Mouse (Mus musculus) myocyte (in vitro differentiated cells): ENCODE results near the gene Dlgap4. TPM values are rescaled to one million over a fixed set of nuclear protein-coding genes. Genes with fewer than 3 reads are reported as not detected.
"Not testable (repeated sequence)": the region's sequence is repeated elsewhere in the genome, so short reads cannot be mapped to it uniquely, and the experiment has no call there.

ENCODE experiments used
- H3K27me3 ChIP-seq: one replicate; pipeline ENCODE4 v1.6.1; 2011; ENCODE audit not compliant: control insufficient read depth, insufficient read depth, insufficient read length
- H3K36me3 ChIP-seq: one replicate; pipeline ENCODE4 v1.6.1; 2011; ENCODE audit not compliant: control insufficient read depth, insufficient read depth
- H3K4me2 ChIP-seq: one replicate; pipeline ENCODE4 v1.6.1; 2011; ENCODE audit warnings: low read depth, control low read depth
- H3K4me3 ChIP-seq: one replicate; pipeline ENCODE4 v1.5.1; 2011; ENCODE audit warnings: mild to moderate bottlenecking, control low read depth, moderate library complexity
- H3K79me2 ChIP-seq: one replicate; pipeline ENCODE4 v1.6.1; 2011; ENCODE audit not compliant: control insufficient read depth, insufficient read depth
- H3ac ChIP-seq: one replicate; pipeline ENCODE4 v1.6.1; 2011; ENCODE audit not compliant: control insufficient read depth, insufficient read length
- CEBPB ChIP-seq: IDR thresholded peaks from 2 replicates; pipeline ENCODE4 v1.6.1; 2011; ENCODE audit warnings: mild to moderate bottlenecking, moderate library complexity; ENCODE audit not compliant: poor library complexity, insufficient read depth, severe bottlenecking
- E2F4 ChIP-seq: IDR thresholded peaks from one replicate; pipeline ENCODE4 v1.6.1; 2011; ENCODE audit warnings: mild to moderate bottlenecking, control low read depth, moderate library complexity; ENCODE audit not compliant: insufficient read depth
- MAX ChIP-seq: IDR thresholded peaks from one replicate; pipeline ENCODE4 v1.6.1; 2011; ENCODE audit warnings: low read depth, mild to moderate bottlenecking, control low read depth
- MYOD1 ChIP-seq, 3 experiments: IDR thresholded peaks; one replicate each; pipeline ENCODE4 v1.6.1; 2011; ENCODE audit warnings: control low read depth in 2 of 3, low read depth in 2 of 3, mild to moderate bottlenecking in 2 of 3, moderate library complexity in 1 of 3; ENCODE audit not compliant: insufficient read length in 2 of 3, control insufficient read depth in 1 of 3
- MYOG ChIP-seq, 3 experiments: IDR thresholded peaks; one replicate each; pipeline ENCODE4 v1.6.1; 2011; ENCODE audit warnings: control low read depth in 2 of 3, low read depth in 2 of 3, mild to moderate bottlenecking in 2 of 3; ENCODE audit not compliant: insufficient read length in 2 of 3, control insufficient read depth in 1 of 3, insufficient read depth in 1 of 3
- POLR2A ChIP-seq: IDR thresholded peaks from one replicate; pipeline ENCODE4 v1.6.1; 2011; ENCODE audit warnings: low read depth, mild to moderate bottlenecking, control low read depth, moderate library complexity; ENCODE audit not compliant: insufficient read length
- POLR2AphosphoS2 ChIP-seq: IDR thresholded peaks from one replicate; pipeline ENCODE4 v1.6.1; 2011; ENCODE audit warnings: low read depth, control low read depth; ENCODE audit not compliant: insufficient read length
- REST ChIP-seq: IDR thresholded peaks from one replicate; pipeline ENCODE4 v1.6.1; 2011; ENCODE audit warnings: mild to moderate bottlenecking, control low read depth, moderate library complexity; ENCODE audit not compliant: insufficient read depth, insufficient read length
- SRF ChIP-seq: IDR thresholded peaks from one replicate; pipeline ENCODE4 v1.6.1; 2011; ENCODE audit warnings: low read depth; ENCODE audit not compliant: control insufficient read depth, insufficient read length
- TCF12 ChIP-seq: IDR thresholded peaks from one replicate; pipeline ENCODE4 v1.6.1; 2011; ENCODE audit warnings: mild to moderate bottlenecking, control low read depth; ENCODE audit not compliant: poor library complexity, insufficient read depth, severe bottlenecking
- TCF3 ChIP-seq: IDR thresholded peaks from one replicate; pipeline ENCODE4 v1.6.1; 2011; ENCODE audit warnings: low read depth, control low read depth; ENCODE audit not compliant: insufficient read length
- USF1 ChIP-seq: IDR thresholded peaks from one replicate; pipeline ENCODE4 v1.6.1; 2011; ENCODE audit warnings: low read depth, mild to moderate bottlenecking, control low read depth, moderate library complexity
- polyA plus RNA-seq: library from polyadenylated mRNA; unstranded; fragments of >200 nt; fragmentation: generic; extraction: Trizol; gene quantifications from one replicate; pipeline ENCODE4 v1.2.1, GENCODE M21; 2012; ENCODE audit warnings: missing spikeins

The Dlgap4 gene
- polyA plus RNA-seq, 1 experiment, result 176 TPM

DNA sequence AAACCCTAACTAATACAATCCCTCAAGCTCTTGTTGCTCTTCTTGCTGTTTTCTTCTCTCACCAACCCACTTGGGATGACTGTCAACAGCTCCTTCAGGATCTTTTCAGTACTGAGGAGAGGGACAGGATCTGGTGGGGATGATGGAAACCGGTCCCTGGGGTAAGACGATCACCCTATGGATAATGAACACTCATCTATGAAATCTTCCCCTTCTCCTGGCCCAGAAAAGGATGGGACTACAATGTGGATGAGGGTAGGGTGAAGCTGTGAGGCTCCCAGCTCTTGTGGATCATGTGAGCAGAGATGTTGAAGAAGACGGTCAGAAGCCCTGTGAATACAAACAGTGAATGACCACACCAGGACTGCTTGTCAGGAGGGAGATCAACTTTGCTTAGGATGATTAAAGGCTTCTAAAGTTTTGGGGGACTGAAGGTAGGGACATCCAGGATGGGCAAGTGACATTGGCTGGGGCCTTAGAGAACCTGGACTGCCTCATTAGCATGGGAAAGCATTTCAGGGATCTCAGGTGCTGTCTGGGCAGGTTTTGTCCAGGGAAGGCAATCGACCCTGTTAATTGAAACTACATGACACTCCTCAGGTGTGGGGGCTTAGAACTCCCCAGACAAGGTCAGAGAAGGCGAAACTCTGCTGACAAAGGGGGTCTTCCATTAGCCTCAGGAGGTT is 173.7 kb downstream of the Dlgap4 start:
- Histone ChIP-seq H3K79me2 (no peaks in the 10 kb centered on the region), H3K4me2 (no peak overlapping the region), H3ac (no peak overlapping the region), H3K27me3 (no peaks in the 10 kb centered on the region), H3K4me3 (no peak overlapping the region), H3K36me3 (no peaks in the 10 kb centered on the region)
- TF ChIP-seq MYOD1 (IDR thresholded peaks at IDR 0.05; ENCODE audit: control insufficient read depth in 1 of 3, insufficient read length in 2 of 3, low read depth in 2 of 3) (no peak), MYOG (IDR thresholded peaks at IDR 0.05; ENCODE audit: control insufficient read depth in 1 of 3, insufficient read depth in 1 of 3, insufficient read length in 2 of 3, low read depth in 2 of 3) (no peak), POLR2AphosphoS2 (no peak), TCF12 (no peak), POLR2A (no peak), TCF3 (no peak), REST (no peak)

DNA sequence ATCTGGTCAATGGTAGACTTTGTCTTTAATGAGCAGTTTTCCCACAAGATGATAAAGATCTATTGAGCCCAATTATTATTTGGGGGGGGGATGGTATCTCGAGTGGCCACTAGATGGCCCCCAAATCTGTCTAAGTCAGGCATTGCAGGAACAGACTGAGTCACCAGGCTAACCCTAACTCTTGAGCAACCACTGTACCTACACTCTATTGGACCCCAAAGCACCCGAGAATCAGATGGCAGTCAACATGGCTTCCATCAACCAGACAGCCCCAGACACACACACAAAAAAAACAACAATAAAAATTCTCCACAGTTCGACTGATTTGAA is 174.2 kb downstream of the Dlgap4 start:
- H3ac ChIP-seq, result no peak overlapping the region
- TF ChIP-seq E2F4 (no peak), TCF3 (no peak), USF1 (no peak), REST (no peak), SRF (no peak), TCF12 (no peak), CEBPB (peak; percentile 49; the same call in 1 of the 2 replicates), MYOG (IDR thresholded peaks at IDR 0.05; ENCODE audit: control insufficient read depth in 1 of 3, insufficient read depth in 1 of 3, insufficient read length in 2 of 3, low read depth in 2 of 3) (no peak)
- no peak overlapping the region for H3K4me2 ChIP-seq
- no peaks in the 10 kb centered on the region for H3K27me3 ChIP-seq
- H3K4me3 ChIP-seq, result no peak overlapping the region
- H3K36me3 ChIP-seq, result no peaks in the 10 kb centered on the region
- H3K79me2 ChIP-seq, result no peaks in the 10 kb centered on the region

DNA sequence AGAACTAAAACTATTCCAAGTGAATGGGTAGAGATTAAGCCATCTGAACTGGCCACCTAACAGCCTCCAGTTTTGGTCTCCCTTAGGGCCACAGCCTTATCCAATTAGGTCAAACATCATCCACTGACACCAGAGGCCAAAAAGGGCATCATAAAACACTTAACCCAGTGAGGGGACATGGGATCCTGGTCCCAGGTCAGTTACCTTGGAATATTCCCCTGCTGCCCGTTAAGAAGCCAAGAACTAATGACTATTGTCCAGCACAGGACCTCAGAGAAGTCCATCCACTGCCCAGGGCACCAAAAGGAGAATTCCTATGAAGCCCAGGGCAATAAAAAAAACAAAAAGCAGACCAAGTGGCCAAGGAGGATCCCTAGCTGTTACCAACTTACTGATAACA is 175.3 kb downstream of the Dlgap4 start:
- H3K4me3 ChIP-seq, result no peak overlapping the region
- no peaks in the 10 kb centered on the region for H3K36me3 ChIP-seq
- no peaks in the 10 kb centered on the region for H3K27me3 ChIP-seq
- TF ChIP-seq REST, result no peak
- TF ChIP-seq POLR2A, result no peak
- no peak for TF ChIP-seq POLR2AphosphoS2
- TF ChIP-seq E2F4, result no peak
- TF ChIP-seq USF1, result no peak
- no peak for TF ChIP-seq MYOD1 (IDR thresholded peaks at IDR 0.05; ENCODE audit: control insufficient read depth in 1 of 3, insufficient read length in 2 of 3, low read depth in 2 of 3)
- TF ChIP-seq MAX, result no peak
- TF ChIP-seq TCF12, result no peak
- no peak for TF ChIP-seq CEBPB
- TF ChIP-seq MYOG (IDR thresholded peaks at IDR 0.05; ENCODE audit: control insufficient read depth in 1 of 3, insufficient read depth in 1 of 3, insufficient read length in 2 of 3, low read depth in 2 of 3), result no peak
- no peak for TF ChIP-seq TCF3
- no peak for TF ChIP-seq SRF
- H3K79me2 ChIP-seq, result no peaks in the 10 kb centered on the region
- H3K4me2 ChIP-seq, result no peak overlapping the region
- no peak overlapping the region for H3ac ChIP-seq

DNA sequence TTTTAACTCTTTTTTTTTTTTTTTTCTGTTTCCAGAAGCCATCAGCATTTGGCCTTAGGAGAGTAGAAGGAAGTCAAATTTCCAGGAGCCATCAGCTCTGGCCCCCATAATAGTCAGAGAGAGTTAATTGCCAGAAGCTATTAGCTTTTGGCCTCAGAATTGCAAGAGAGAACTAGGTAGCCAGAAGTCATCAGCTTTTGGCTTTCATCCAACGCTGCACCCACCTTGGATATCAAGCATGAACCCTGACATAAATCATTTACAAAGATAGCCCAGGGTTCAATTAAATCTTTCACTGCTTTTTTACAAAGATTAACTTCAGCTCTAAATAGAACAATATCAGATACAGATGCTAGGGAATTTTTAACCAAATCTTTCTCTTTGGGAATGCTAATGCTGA is 185.0 kb downstream of the Dlgap4 start:
- no peak overlapping the region for H3K4me2 ChIP-seq
- H3K4me3 ChIP-seq, result no peak overlapping the region
- no peaks in the 10 kb centered on the region for H3K36me3 ChIP-seq
- no peaks in the 10 kb centered on the region for H3K79me2 ChIP-seq
- TF ChIP-seq SRF (no peak), E2F4 (no peak), USF1 (no peak), POLR2A (no peak), TCF12 (no peak), CEBPB (no peak), POLR2AphosphoS2 (no peak), MYOG (IDR thresholded peaks at IDR 0.05; ENCODE audit: control insufficient read depth in 1 of 3, insufficient read depth in 1 of 3, insufficient read length in 2 of 3, low read depth in 2 of 3) (no peak), TCF3 (no peak), MAX (no peak)
- no peaks in the 10 kb centered on the region for H3K27me3 ChIP-seq
- no peak overlapping the region for H3ac ChIP-seq

DNA sequence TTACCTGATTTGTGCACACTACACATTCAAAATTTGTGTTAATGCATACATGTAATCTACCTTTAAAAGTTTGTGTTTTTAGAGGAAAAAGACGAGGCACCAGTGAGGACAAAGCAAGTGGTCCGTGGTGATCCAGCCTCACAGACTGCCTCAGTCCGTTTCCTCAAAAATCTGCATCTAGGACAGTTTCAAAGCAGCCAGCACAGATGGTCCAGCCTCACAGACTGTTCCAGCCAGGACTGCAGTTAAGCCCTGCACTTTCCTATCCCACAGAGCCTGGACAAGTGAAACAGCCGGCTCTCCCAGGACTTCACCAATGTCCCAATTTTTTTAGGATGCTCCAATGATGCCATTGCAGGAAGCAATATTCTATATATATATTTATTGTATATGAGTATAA is 187.5 kb downstream of the Dlgap4 start:
- TF ChIP-seq USF1 (no peak), POLR2A (no peak), TCF3 (no peak), REST (no peak), E2F4 (no peak), POLR2AphosphoS2 (no peak), CEBPB (no peak), MYOG (IDR thresholded peaks at IDR 0.05; ENCODE audit: control insufficient read depth in 1 of 3, insufficient read depth in 1 of 3, insufficient read length in 2 of 3, low read depth in 2 of 3) (no peak), TCF12 (no peak), SRF (no peak), MAX (no peak), MYOD1 (IDR thresholded peaks at IDR 0.05; ENCODE audit: control insufficient read depth in 1 of 3, insufficient read length in 2 of 3, low read depth in 2 of 3) (no peak)
- Histone ChIP-seq H3ac (no peak overlapping the region), H3K36me3 (no peaks in the 10 kb centered on the region), H3K27me3 (no peaks in the 10 kb centered on the region), H3K4me2 (no peak overlapping the region), H3K79me2 (no peaks in the 10 kb centered on the region), H3K4me3 (no peak overlapping the region)

DNA sequence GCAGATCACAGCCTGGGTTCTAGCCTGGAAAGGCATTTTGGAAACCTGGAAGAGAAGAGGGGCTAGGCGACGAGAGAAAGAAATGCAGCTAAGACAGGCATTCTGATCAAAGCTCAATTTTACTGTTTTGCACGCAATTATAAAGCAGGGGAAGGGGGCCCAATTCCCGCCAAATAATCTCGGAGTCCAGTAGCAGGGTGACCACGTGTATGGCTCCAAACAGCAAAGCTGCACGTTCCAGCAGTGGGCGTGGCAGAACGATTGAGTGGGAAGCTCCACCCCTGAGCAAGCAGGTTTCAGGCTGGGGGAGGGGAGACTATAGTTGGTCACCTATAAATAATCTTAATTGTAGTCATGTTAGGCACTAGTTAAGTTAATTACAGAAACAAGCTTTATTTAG is 188.6 kb downstream of the Dlgap4 start:
- not testable (repeated sequence) for H3K79me2 ChIP-seq, H3K4me2 ChIP-seq, H3K27me3 ChIP-seq, H3K4me3 ChIP-seq, H3K36me3 ChIP-seq, H3ac ChIP-seq
